In genomic region chr4:99561506-99561937, GRCm38 (mm10) we compare ENCODE assay signal across 8 mouse cellular contexts.
DNase-seq lines count a peak whose midpoint lies in the region; ATAC-seq and TF ChIP-seq lines count a peak whose summit lies in the region.
"Had no signal": no experiment of that assay in that cellular context is flagged by ENCODE, and none has a peak within 500 bp of the region (broad histone marks: within the 10 kb centered on the region; RNA-seq: fewer than 3 reads in every experiment).

No protein-coding gene starts in this region.

- peak; percentile 42; the same call in 1 of the 2 replicates for TF ChIP-seq CTCF in kidney, postnatal 0 days (IDR thresholded peaks at IDR 0.05; ENCODE audit: low read depth)
- peak in 2 of 3 experiments; percentile 2 to 12; a peak in 1 of 6 replicates for TF ChIP-seq CTCF in MEL (IDR thresholded peaks at IDR 0.05 in 2 of 3, conservative IDR thresholded peaks at IDR 0.05 in 1 of 3; ENCODE audit: control insufficient read depth in 1 of 3, insufficient read depth in 1 of 3, low read depth in 2 of 3, low read length in 3 of 3, poor library complexity in 1 of 3, severe bottlenecking in 1 of 3)
- TF ChIP-seq CTCF in cerebellum, adult 2 months (IDR thresholded peaks at IDR 0.05; ENCODE audit: borderline replicate concordance, insufficient read depth, low read depth, low read length) = peak; percentile 39; the same call in 1 of the 2 replicates
- TF ChIP-seq CTCF in lung, embryonic 14.5 days (IDR thresholded peaks at IDR 0.05; ENCODE audit: low read depth) = peak; percentile 61

- whole genome bisulfite sequencing in kidney, postnatal 0 days = 12% methylated on average over 6 of the region's 6 CpGs
- WGBS in kidney, embryonic 16.5 days = 7% methylated on average over 6 of the region's 6 CpGs
- WGBS in cerebellum, adult 2 months = 21% methylated on average over 6 of the region's 6 CpGs
- WGBS in lung, embryonic 14.5 days = 12% methylated on average over 6 of the region's 6 CpGs

- no peak overlapping the region for H3K4me3 ChIP-seq in kidney, postnatal 0 days (replicated peaks; ENCODE audit: low read depth, low read length)
- H3K4me3 ChIP-seq in kidney, embryonic 16.5 days (ENCODE audit: low read length) = no peak overlapping the region
- H3K4me3 ChIP-seq in MEL (ENCODE audit: control insufficient read depth in 1 of 2, insufficient read depth in 1 of 2, low read depth in 2 of 2, low read length in 2 of 2) = no peak overlapping the region
- no peak overlapping the region for H3K4me3 ChIP-seq in cerebellum, adult 2 months (replicated peaks; ENCODE audit: insufficient read depth, low read depth, low read length)
- H3K4me3 ChIP-seq in lung, embryonic 14.5 days (ENCODE audit: low read depth, low read length) = no peak overlapping the region
- H3K4me3 ChIP-seq: stomach, embryonic 15.5 days had no signal

- H3K4me2 ChIP-seq in kidney, postnatal 0 days (ENCODE audit: low read length) = no peak overlapping the region
- no peak overlapping the region for H3K4me2 ChIP-seq in kidney, embryonic 16.5 days (replicated peaks; ENCODE audit: low read depth, low read length)
- no peak overlapping the region for H3K4me2 ChIP-seq in lung, embryonic 14.5 days
- H3K4me2 ChIP-seq: stomach, embryonic 15.5 days had no signal

- no peak for ATAC-seq in kidney, postnatal 0 days (replicated peaks; ENCODE audit: low FRiP score, low read depth)
- no peak for ATAC-seq in kidney, embryonic 16.5 days (ENCODE audit: low FRiP score, low TSS enrichment)
- peak; percentile 41; the same call in 1 of the 2 replicates for ATAC-seq in lung, embryonic 14.5 days (ENCODE audit: insufficient read depth)

- H3K27me3 ChIP-seq in kidney, postnatal 0 days (ENCODE audit: insufficient read depth, low read length) = no peaks in the 10 kb centered on the region
- H3K27me3 ChIP-seq in kidney, embryonic 16.5 days (ENCODE audit: insufficient read depth, low read length) = peaks cover 17% of the 10 kb centered on the region; the same call in 1 of the 2 replicates
- no peaks in the 10 kb centered on the region for H3K27me3 ChIP-seq in MEL (ENCODE audit: control insufficient read depth in 1 of 2, insufficient read depth in 2 of 2, low read length in 2 of 2)
- no peaks in the 10 kb centered on the region; the same call in 1 of the 2 replicates for H3K27me3 ChIP-seq in cerebellum, adult 2 months (ENCODE audit: control insufficient read depth, insufficient read depth, low read length)
- H3K27me3 ChIP-seq in lung, embryonic 14.5 days (ENCODE audit: insufficient read depth, low read length) = peaks cover 9% of the 10 kb centered on the region; the same call in 1 of the 2 replicates

- no peaks in the 10 kb centered on the region for H3K9me3 ChIP-seq in kidney, postnatal 0 days (replicated peaks; ENCODE audit: low read length)
- H3K9me3 ChIP-seq in kidney, embryonic 16.5 days (ENCODE audit: low read length) = no peaks in the 10 kb centered on the region
- no peaks in the 10 kb centered on the region for H3K9me3 ChIP-seq in MEL (replicated peaks; ENCODE audit: insufficient read depth, low read length)
- no peaks in the 10 kb centered on the region for H3K9me3 ChIP-seq in lung, embryonic 14.5 days (ENCODE audit: low read depth, low read length)
- H3K9me3 ChIP-seq: stomach, embryonic 15.5 days had no signal

- no peaks in the 10 kb centered on the region for H3K4me1 ChIP-seq in kidney, postnatal 0 days (replicated peaks; ENCODE audit: insufficient read depth, low read length)
- no peaks in the 10 kb centered on the region for H3K4me1 ChIP-seq in kidney, embryonic 16.5 days (ENCODE audit: insufficient read depth, low read length)
- no peaks in the 10 kb centered on the region for H3K4me1 ChIP-seq in MEL (ENCODE audit: control insufficient read depth in 1 of 2, insufficient read depth in 2 of 2, low read length in 2 of 2)
- H3K4me1 ChIP-seq in cerebellum, adult 2 months (ENCODE audit: control insufficient read depth, insufficient read depth, low read length) = no peaks in the 10 kb centered on the region; the same call in 1 of the 2 replicates
- H3K4me1 ChIP-seq in lung, embryonic 14.5 days (ENCODE audit: insufficient read depth) = no peaks in the 10 kb centered on the region
- H3K4me1 ChIP-seq: stomach, embryonic 15.5 days had no signal

- no peaks in the 10 kb centered on the region for H3K36me3 ChIP-seq in kidney, postnatal 0 days (ENCODE audit: insufficient read depth, low read length)
- no peaks in the 10 kb centered on the region for H3K36me3 ChIP-seq in kidney, embryonic 16.5 days (ENCODE audit: insufficient read depth, low read length)
- no peaks in the 10 kb centered on the region for H3K36me3 ChIP-seq in MEL (ENCODE audit: control insufficient read depth in 1 of 2, insufficient read depth in 2 of 2, low read length in 2 of 2)
- no peaks in the 10 kb centered on the region for H3K36me3 ChIP-seq in lung, embryonic 14.5 days (ENCODE audit: insufficient read depth)
- H3K36me3 ChIP-seq: stomach, embryonic 15.5 days had no signal

- no peak for TF ChIP-seq POLR2A in MEL (IDR thresholded peaks at IDR 0.05; ENCODE audit: control insufficient read depth in 1 of 2, insufficient read depth in 1 of 2, low read depth in 1 of 2, low read length in 2 of 2, poor library complexity in 1 of 2)
- no peak for TF ChIP-seq POLR2A in cerebellum, adult 2 months (IDR thresholded peaks at IDR 0.05; ENCODE audit: borderline replicate concordance, insufficient read depth, low read length)

- TF ChIP-seq RAD21 in MEL (IDR thresholded peaks at IDR 0.05; ENCODE audit: low read depth, low read length) = no peak

- H3K9ac ChIP-seq in kidney, postnatal 0 days (ENCODE audit: low read depth, low read length) = no peak overlapping the region
- H3K9ac ChIP-seq in kidney, embryonic 16.5 days (replicated peaks; ENCODE audit: low read length) = no peak overlapping the region
- H3K9ac ChIP-seq in MEL (ENCODE audit: control insufficient read depth, low read depth, low read length, poor library complexity, severe bottlenecking) = no peak overlapping the region
- no peak overlapping the region for H3K9ac ChIP-seq in lung, embryonic 14.5 days
- H3K9ac ChIP-seq: stomach, embryonic 15.5 days had no signal

- TF ChIP-seq EP300 in MEL (IDR thresholded peaks at IDR 0.05; ENCODE audit: low read depth in 1 of 2, low read length in 2 of 2) = no peak

- DNase-seq in kidney, postnatal 0 days (ENCODE audit: low spot score) = no peak
- DNase-seq in MEL (ENCODE audit: low read depth, low spot score) = no peak
- peak; percentile 10 to 26 for DNase-seq in cerebellum, adult 2 months
- peak; percentile 70 for DNase-seq in lung, embryonic 14.5 days
- no peak for DNase-seq in layer of hippocampus, adult 9-11 months
- no peak for DNase-seq in B cell, adult 2 months

- H3K79me2 ChIP-seq in MEL (ENCODE audit: control insufficient read depth, insufficient read depth, low read length, poor library complexity) = no peaks in the 10 kb centered on the region

- no peak overlapping the region for H3K27ac ChIP-seq in kidney, postnatal 0 days
- H3K27ac ChIP-seq in kidney, embryonic 16.5 days (ENCODE audit: low read length) = no peak overlapping the region
- no peak overlapping the region for H3K27ac ChIP-seq in MEL (ENCODE audit: control insufficient read depth, low read depth, low read length)
- H3K27ac ChIP-seq in cerebellum, adult 2 months (ENCODE audit: insufficient read depth, low read length) = no peak overlapping the region
- no peak overlapping the region for H3K27ac ChIP-seq in lung, embryonic 14.5 days (ENCODE audit: low read depth)
- H3K27ac ChIP-seq: stomach, embryonic 15.5 days had no signal

TF ChIP-seq in MEL, 35 proteins besides CTCF, POLR2A, EP300 and RAD21:
- TF ChIP-seq BHLHE40 (IDR thresholded peaks at IDR 0.05; ENCODE audit: borderline replicate concordance, low read depth, low read length) = no peak
- TF ChIP-seq SMC3 (IDR thresholded peaks at IDR 0.05; ENCODE audit: low read depth, low read length) = 0 out of 2 replicates have a peak, but pooled peaks have one; percentile 16
TF ChIP-seq in MEL: peak in this region for 1.

Comparison
In these comparisons a context has a peak if more than half of its experiments do, and no peak if none do; other contexts are left out.
1. DNase-seq: peak in cerebellum, adult 2 months (2 of 2) and lung, embryonic 14.5 days (single experiment); none in kidney, postnatal 0 days (single experiment), MEL (single experiment), layer of hippocampus, adult 9-11 months (single experiment) and B cell, adult 2 months (0 of 2).
2. CTCF ChIP-seq: peak in every context shown above with its lines; median percentile 61 in lung, embryonic 14.5 days; 42 in kidney, postnatal 0 days; 39 in cerebellum, adult 2 months; 7 in MEL.